Mouse (Mus musculus): Measurements from ENCODE around the gene Pelp1. TPM values are rescaled to one million over a fixed set of nuclear protein-coding genes. Genes with fewer than 3 reads are reported as not detected.

Pelp1 gene
- polyA plus RNA-seq, 1 experiment, result 15.5 TPM

GRCm38 (mm10) chr11:70403598-70403997 lies 6.2 kb downstream of the Pelp1 start:
- H3K4me3 ChIP-seq (ENCODE audit: extremely low read depth, insufficient read depth, insufficient read length), result no peak overlapping the region
- peaks cover 17% of the 10 kb centered on the region for H3K36me3 ChIP-seq (ENCODE audit: control insufficient read depth, insufficient read depth, low read length)
- 89% methylated on average over 2 of the region's 2 CpGs for WGBS
- no peak for TF ChIP-seq POLR2A (IDR thresholded peaks at IDR 0.05; ENCODE audit: low read depth, low read length)
- TF ChIP-seq CTCF (IDR thresholded peaks at IDR 0.05; ENCODE audit: extremely low read depth, insufficient read depth, insufficient read length, insufficient replicate concordance), result no peak
- no peak overlapping the region for H3K27ac ChIP-seq (ENCODE audit: insufficient read depth, low read length)
- no peaks in the 10 kb centered on the region for H3K27me3 ChIP-seq (ENCODE audit: control insufficient read depth, insufficient read depth, low read length)
- no peak for DNase-seq (ENCODE audit: low read depth in 1 of 2, low spot score in 2 of 2)
- H3K4me1 ChIP-seq (ENCODE audit: control insufficient read depth, insufficient read depth, insufficient read length), result no peaks in the 10 kb centered on the region

- Histone ChIP-seq H3K27ac (ENCODE audit: insufficient read depth, low read length) (no peak overlapping the region), H3K4me3 (ENCODE audit: extremely low read depth, insufficient read depth, insufficient read length) (no peak overlapping the region), H3K36me3 (ENCODE audit: control insufficient read depth, insufficient read depth, low read length) (peaks cover 9% of the 10 kb centered on the region), H3K4me1 (ENCODE audit: control insufficient read depth, insufficient read depth, insufficient read length) (no peaks in the 10 kb centered on the region), H3K27me3 (ENCODE audit: control insufficient read depth, insufficient read depth, low read length) (no peaks in the 10 kb centered on the region)
- 75% methylated on average over 5 of the region's 5 CpGs for WGBS
- TF ChIP-seq POLR2A (IDR thresholded peaks at IDR 0.05; ENCODE audit: low read depth, low read length) (no peak), CTCF (IDR thresholded peaks at IDR 0.05; ENCODE audit: extremely low read depth, insufficient read depth, insufficient read length, insufficient replicate concordance) (no peak)
- DNase-seq (ENCODE audit: low read depth in 1 of 2, low spot score in 2 of 2), result no peak
Measured at GRCm38 (mm10) chr11:70389421-70389820, 20.4 kb downstream of the Pelp1 start.

- H3K4me1 ChIP-seq (ENCODE audit: control insufficient read depth, insufficient read depth, insufficient read length), result no peaks in the 10 kb centered on the region
- TF ChIP-seq POLR2A (IDR thresholded peaks at IDR 0.05; ENCODE audit: low read depth, low read length) (no peak), CTCF (IDR thresholded peaks at IDR 0.05; ENCODE audit: extremely low read depth, insufficient read depth, insufficient read length, insufficient replicate concordance) (no peak)
- no peak for DNase-seq (ENCODE audit: low read depth in 1 of 2, low spot score in 2 of 2)
- WGBS, result 88% methylated on average over 5 of the region's 5 CpGs
- no peaks in the 10 kb centered on the region for H3K27me3 ChIP-seq (ENCODE audit: control insufficient read depth, insufficient read depth, low read length)
- H3K4me3 ChIP-seq (ENCODE audit: extremely low read depth, insufficient read depth, insufficient read length), result no peak overlapping the region
- H3K27ac ChIP-seq (ENCODE audit: insufficient read depth, low read length), result no peak overlapping the region; the same call in 1 of the 2 replicates
- peaks cover 1% of the 10 kb centered on the region for H3K36me3 ChIP-seq (ENCODE audit: control insufficient read depth, insufficient read depth, low read length)
Measured at GRCm38 (mm10) chr11:70387436-70387835, 22.4 kb downstream of the Pelp1 start.

GRCm38 (mm10) chr11:70384136-70384535 lies 25.7 kb downstream of the Pelp1 start:
- no peak for TF ChIP-seq POLR2A (IDR thresholded peaks at IDR 0.05; ENCODE audit: low read depth, low read length)
- no peak for TF ChIP-seq CTCF (IDR thresholded peaks at IDR 0.05; ENCODE audit: extremely low read depth, insufficient read depth, insufficient read length, insufficient replicate concordance)
- Histone ChIP-seq H3K27me3 (ENCODE audit: control insufficient read depth, insufficient read depth, low read length) (no peaks in the 10 kb centered on the region), H3K4me3 (ENCODE audit: extremely low read depth, insufficient read depth, insufficient read length) (no peak overlapping the region), H3K4me1 (ENCODE audit: control insufficient read depth, insufficient read depth, insufficient read length) (no peaks in the 10 kb centered on the region), H3K36me3 (ENCODE audit: control insufficient read depth, insufficient read depth, low read length) (no peaks in the 10 kb centered on the region; the same call in 1 of the 2 replicates), H3K27ac (ENCODE audit: insufficient read depth, low read length) (no peak overlapping the region)
- DNase-seq (ENCODE audit: low read depth in 1 of 2, low spot score in 2 of 2), result no peak
- WGBS, result 88% methylated on average over 3 of the region's 3 CpGs

- no peaks in the 10 kb centered on the region for H3K36me3 ChIP-seq (ENCODE audit: control insufficient read depth, insufficient read depth, low read length)
- no peak for DNase-seq (ENCODE audit: low read depth in 1 of 2, low spot score in 2 of 2)
- no peaks in the 10 kb centered on the region for H3K27me3 ChIP-seq (ENCODE audit: control insufficient read depth, insufficient read depth, low read length)
- no peaks in the 10 kb centered on the region for H3K4me1 ChIP-seq (ENCODE audit: control insufficient read depth, insufficient read depth, insufficient read length)
- 80% methylated on average over 2 of the region's 2 CpGs for whole genome bisulfite sequencing
- TF ChIP-seq POLR2A (IDR thresholded peaks at IDR 0.05; ENCODE audit: low read depth, low read length), result no peak
- TF ChIP-seq CTCF (IDR thresholded peaks at IDR 0.05; ENCODE audit: extremely low read depth, insufficient read depth, insufficient read length, insufficient replicate concordance), result no peak
- H3K4me3 ChIP-seq (ENCODE audit: extremely low read depth, insufficient read depth, insufficient read length), result no peak overlapping the region
- H3K27ac ChIP-seq (ENCODE audit: insufficient read depth, low read length), result no peak overlapping the region
Measured at GRCm38 (mm10) chr11:70381330-70381729, 28.5 kb downstream of the Pelp1 start.

GRCm38 (mm10) chr11:70380478-70381005 lies 29.3 kb downstream of the Pelp1 start:
- no peak for TF ChIP-seq CTCF (IDR thresholded peaks at IDR 0.05; ENCODE audit: extremely low read depth, insufficient read depth, insufficient read length, insufficient replicate concordance)
- no peak for TF ChIP-seq POLR2A (IDR thresholded peaks at IDR 0.05; ENCODE audit: low read depth, low read length)
- WGBS, result 63% methylated on average over 1 of the region's 1 CpGs
- no peak overlapping the region for H3K27ac ChIP-seq (ENCODE audit: insufficient read depth, low read length)

GRCm38 (mm10) chr11:70376054-70376453 lies 33.8 kb downstream of the Pelp1 start:
- 12% methylated on average over 6 of the region's 6 CpGs for WGBS
- no peak for DNase-seq (ENCODE audit: low read depth in 1 of 2, low spot score in 2 of 2)
- Histone ChIP-seq H3K36me3 (ENCODE audit: control insufficient read depth, insufficient read depth, low read length) (no peaks in the 10 kb centered on the region), H3K4me1 (ENCODE audit: control insufficient read depth, insufficient read depth, insufficient read length) (no peaks in the 10 kb centered on the region), H3K4me3 (ENCODE audit: extremely low read depth, insufficient read depth, insufficient read length) (no peak overlapping the region), H3K27me3 (ENCODE audit: control insufficient read depth, insufficient read depth, low read length) (no peaks in the 10 kb centered on the region), H3K27ac (ENCODE audit: insufficient read depth, low read length) (no peak overlapping the region)
- TF ChIP-seq POLR2A (IDR thresholded peaks at IDR 0.05; ENCODE audit: low read depth, low read length), result no peak
- TF ChIP-seq CTCF (IDR thresholded peaks at IDR 0.05; ENCODE audit: extremely low read depth, insufficient read depth, insufficient read length, insufficient replicate concordance), result no peak

More at GRCm38 (mm10) chr11:70380478-70381005, 29.3 kb downstream of the Pelp1 start:
- Histone ChIP-seq H3K27me3 (ENCODE audit: control insufficient read depth, insufficient read depth, low read length) (no peaks in the 10 kb centered on the region), H3K4me1 (ENCODE audit: control insufficient read depth, insufficient read depth, insufficient read length) (no peaks in the 10 kb centered on the region), H3K36me3 (ENCODE audit: control insufficient read depth, insufficient read depth, low read length) (no peaks in the 10 kb centered on the region), H3K4me3 (ENCODE audit: extremely low read depth, insufficient read depth, insufficient read length) (no peak overlapping the region)
- DNase-seq (ENCODE audit: low read depth in 1 of 2, low spot score in 2 of 2), result no peak

Data from spleen, adult 2 months (tissue).